Mouse (Mus musculus) hindlimb bud, embryonic 11.5 days (tissue): ENCODE results near the gene Zfp618.

Source experiments
- DNase-seq: peaks from one replicate; pipeline ENCODE4 v3.0.0-alpha.2; 2012; ENCODE audit warnings: low read depth, low spot score; ENCODE audit errors: extremely low spot score

Zfp618 gene

GRCm38 (mm10) chr4:63154699-63155098, 189.3 kb downstream of the Zfp618 start, which contains the start of gene Ambp:
Ambp (minus strand) TSS chr4:63154799.
- no peak for DNase-seq

GRCm38 (mm10) chr4:63155596-63155995, 190.2 kb downstream of the Zfp618 start:
- DNase-seq = no peak

- DNase-seq = no peak
Observed at GRCm38 (mm10) chr4:63156726-63157634, 191.6 kb downstream of the Zfp618 start.

- no peak for DNase-seq
Observed at GRCm38 (mm10) chr4:63158192-63158591, 192.8 kb downstream of the Zfp618 start.

- DNase-seq = peak; percentile 66
Observed at GRCm38 (mm10) chr4:63158961-63159592, 193.7 kb downstream of the Zfp618 start.

GRCm38 (mm10) chr4:63165636-63166035, 200.3 kb downstream of the Zfp618 start:
- DNase-seq = no peak

- no peak for DNase-seq
Observed at GRCm38 (mm10) chr4:63166323-63166722, 200.9 kb downstream of the Zfp618 start.

GRCm38 (mm10) chr4:63170061-63170460, 204.7 kb downstream of the Zfp618 start:
- DNase-seq = no peak

GRCm38 (mm10) chr4:63171122-63171521, 205.7 kb downstream of the Zfp618 start:
- DNase-seq = no peak

- no peak for DNase-seq
Observed at GRCm38 (mm10) chr4:63171969-63172685, 206.8 kb downstream of the Zfp618 start, which contains the start of gene Kif12. Kif12 (minus strand) TSS chr4:63172131.

GRCm38 (mm10) chr4:63181556-63181955, 216.2 kb downstream of the Zfp618 start:
- DNase-seq = peak; percentile 18

GRCm38 (mm10) chr4:63186281-63186870, 221.0 kb downstream of the Zfp618 start:
- DNase-seq = no peak
